Mouse (Mus musculus): Measurements from ENCODE around the gene Pced1b. TPM values are rescaled to one million over a fixed set of nuclear protein-coding genes. Genes with fewer than 3 reads are reported as not detected.

The Pced1b gene
- polyA plus RNA-seq, 1 experiment: 38.2 TPM

GRCm38 (mm10) chr15:97346897-97347296, 100.0 kb downstream of the Pced1b start:
- no peaks in the 10 kb centered on the region for H3K27me3 ChIP-seq (ENCODE audit: control insufficient read depth, insufficient read depth, low read length, poor library complexity, severe bottlenecking)
- no peaks in the 10 kb centered on the region for H3K36me3 ChIP-seq (ENCODE audit: control insufficient read depth, insufficient read depth, low read length, poor library complexity, severe bottlenecking)

DNA sequence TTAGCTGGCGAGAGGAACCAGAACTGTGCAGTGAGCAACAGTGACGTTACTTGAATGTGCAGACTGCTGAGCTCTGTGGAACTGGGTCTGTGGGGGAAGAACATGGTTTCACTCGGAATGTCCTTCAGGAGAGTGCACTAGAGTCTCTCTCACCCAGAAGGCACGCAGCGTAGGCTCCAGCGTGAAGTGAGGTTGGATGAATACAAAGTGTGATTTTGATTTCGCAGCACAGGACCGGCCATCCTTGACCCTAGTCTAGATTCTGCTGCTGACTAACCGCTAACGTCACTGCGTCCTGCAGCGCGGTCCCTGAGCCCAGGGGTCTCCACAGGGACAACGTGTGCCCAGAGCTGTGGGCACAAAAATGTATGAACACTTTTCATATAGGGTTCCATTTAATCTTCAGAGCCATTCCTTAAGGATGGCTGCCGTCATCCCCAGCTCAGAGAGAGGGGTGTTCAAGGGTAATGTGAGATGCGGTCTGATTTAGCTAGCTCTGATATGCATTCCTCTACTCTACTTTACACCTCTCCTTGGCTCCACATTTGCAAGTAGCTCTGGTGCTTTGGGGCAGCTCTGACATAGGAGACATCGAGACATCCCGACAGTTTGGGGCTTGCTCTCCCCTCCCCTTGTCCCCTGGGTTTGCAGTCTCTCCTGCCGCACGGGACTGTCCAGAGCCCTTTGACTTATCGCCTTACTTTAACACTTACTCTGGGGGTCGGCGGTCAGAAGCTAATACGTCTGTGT, 101.8 kb downstream of the Pced1b start:
- no peak overlapping the region for H3K4me3 ChIP-seq (ENCODE audit: low read depth, low read length)
- TF ChIP-seq CTCF (IDR thresholded peaks at IDR 0.05; ENCODE audit: low read depth, low read length) (no peak), EP300 (IDR thresholded peaks at IDR 0.05; ENCODE audit: insufficient read depth, low read depth, low read length) (no peak), POLR2A (IDR thresholded peaks at IDR 0.05; ENCODE audit: insufficient read depth, low read length) (no peak)
- H3K4me1 ChIP-seq (ENCODE audit: control insufficient read depth, insufficient read depth, low read length): peaks cover 12% of the 10 kb centered on the region
- no peaks in the 10 kb centered on the region for H3K36me3 ChIP-seq (ENCODE audit: control insufficient read depth, insufficient read depth, low read length, poor library complexity, severe bottlenecking)
- no peaks in the 10 kb centered on the region for H3K9me3 ChIP-seq (replicated peaks; ENCODE audit: control insufficient read depth, insufficient read depth, low read length, poor library complexity, severe bottlenecking)
- H3K27ac ChIP-seq (ENCODE audit: insufficient read depth, low read length): no peak overlapping the region
- no peak overlapping the region for H3K9ac ChIP-seq (ENCODE audit: low read depth, poor library complexity, severe bottlenecking)
- H3K27me3 ChIP-seq (ENCODE audit: control insufficient read depth, insufficient read depth, low read length, poor library complexity, severe bottlenecking): no peaks in the 10 kb centered on the region

More at GRCm38 (mm10) chr15:97346897-97347296, 100.0 kb downstream of the Pced1b start:
- TF ChIP-seq CTCF (IDR thresholded peaks at IDR 0.05; ENCODE audit: low read depth, low read length): no peak
- TF ChIP-seq POLR2A (IDR thresholded peaks at IDR 0.05; ENCODE audit: insufficient read depth, low read length): no peak
- no peak for TF ChIP-seq EP300 (IDR thresholded peaks at IDR 0.05; ENCODE audit: insufficient read depth, low read depth, low read length)
- Histone ChIP-seq H3K4me1 (ENCODE audit: control insufficient read depth, insufficient read depth, low read length) (peaks cover 12% of the 10 kb centered on the region), H3K9ac (ENCODE audit: low read depth, poor library complexity, severe bottlenecking) (no peak overlapping the region), H3K9me3 (replicated peaks; ENCODE audit: control insufficient read depth, insufficient read depth, low read length, poor library complexity, severe bottlenecking) (no peaks in the 10 kb centered on the region), H3K4me3 (ENCODE audit: low read depth, low read length) (no peak overlapping the region), H3K27ac (ENCODE audit: insufficient read depth, low read length) (no peak overlapping the region)

DNA sequence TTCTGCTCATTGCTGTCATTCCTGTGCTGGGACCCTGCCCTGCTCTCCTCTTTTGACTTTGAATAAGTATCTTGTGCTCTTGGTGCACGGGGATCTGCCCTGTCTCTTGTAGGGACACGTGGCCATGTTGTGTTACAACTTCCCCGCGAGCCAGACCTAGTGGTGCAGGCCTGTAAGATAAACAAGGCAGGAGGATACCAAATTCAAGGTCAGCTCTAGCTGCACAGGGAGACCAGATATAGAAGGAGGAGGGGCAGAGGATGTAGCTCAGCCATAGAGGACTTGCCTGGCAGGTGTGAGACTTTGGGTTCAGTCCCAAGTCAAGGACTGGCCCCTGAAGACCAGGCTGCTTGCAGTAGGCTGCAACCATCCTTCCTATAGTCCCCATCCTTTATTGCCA, 103.6 kb downstream of the Pced1b start:
- no peaks in the 10 kb centered on the region for H3K9me3 ChIP-seq (replicated peaks; ENCODE audit: control insufficient read depth, insufficient read depth, low read length, poor library complexity, severe bottlenecking)
- no peaks in the 10 kb centered on the region for H3K36me3 ChIP-seq (ENCODE audit: control insufficient read depth, insufficient read depth, low read length, poor library complexity, severe bottlenecking)
- H3K27me3 ChIP-seq (ENCODE audit: control insufficient read depth, insufficient read depth, low read length, poor library complexity, severe bottlenecking): no peaks in the 10 kb centered on the region
- H3K9ac ChIP-seq (ENCODE audit: low read depth, poor library complexity, severe bottlenecking): no peak overlapping the region
- no peak for TF ChIP-seq EP300 (IDR thresholded peaks at IDR 0.05; ENCODE audit: insufficient read depth, low read depth, low read length)
- peaks cover 10% of the 10 kb centered on the region for H3K4me1 ChIP-seq (ENCODE audit: control insufficient read depth, insufficient read depth, low read length)
- H3K4me3 ChIP-seq (ENCODE audit: low read depth, low read length): no peak overlapping the region
- no peak overlapping the region for H3K27ac ChIP-seq (ENCODE audit: insufficient read depth, low read length)

DNA sequence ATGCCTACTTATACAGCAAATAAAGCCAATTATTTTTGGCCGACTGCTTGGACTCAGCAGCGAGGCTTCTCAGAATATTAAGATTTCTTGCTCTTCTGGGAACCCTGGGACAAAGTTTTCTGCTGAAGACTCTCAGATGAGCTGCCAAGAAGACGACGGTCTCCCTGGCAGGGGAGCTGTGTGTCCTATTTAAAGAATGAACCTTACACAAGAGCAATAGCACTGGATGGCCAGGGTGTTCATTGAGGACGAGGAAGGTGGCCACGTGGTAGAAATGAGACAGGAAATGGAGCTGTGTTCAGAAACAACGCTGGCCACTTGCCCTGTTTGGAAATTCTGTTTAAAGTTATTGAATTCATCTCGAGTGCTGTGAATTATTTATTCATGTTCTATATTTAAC, 104.1 kb downstream of the Pced1b start:
- H3K4me1 ChIP-seq (ENCODE audit: control insufficient read depth, insufficient read depth, low read length): peaks cover 10% of the 10 kb centered on the region
- no peak overlapping the region for H3K27ac ChIP-seq (ENCODE audit: insufficient read depth, low read length)
- H3K9me3 ChIP-seq (replicated peaks; ENCODE audit: control insufficient read depth, insufficient read depth, low read length, poor library complexity, severe bottlenecking): no peaks in the 10 kb centered on the region
- no peaks in the 10 kb centered on the region for H3K27me3 ChIP-seq (ENCODE audit: control insufficient read depth, insufficient read depth, low read length, poor library complexity, severe bottlenecking)
- TF ChIP-seq EP300 (IDR thresholded peaks at IDR 0.05; ENCODE audit: insufficient read depth, low read depth, low read length): no peak
- no peak for TF ChIP-seq CTCF (IDR thresholded peaks at IDR 0.05; ENCODE audit: low read depth, low read length)
- no peak for TF ChIP-seq POLR2A (IDR thresholded peaks at IDR 0.05; ENCODE audit: insufficient read depth, low read length)
- no peak overlapping the region for H3K4me3 ChIP-seq (ENCODE audit: low read depth, low read length)
- H3K9ac ChIP-seq (ENCODE audit: low read depth, poor library complexity, severe bottlenecking): no peak overlapping the region
- no peaks in the 10 kb centered on the region for H3K36me3 ChIP-seq (ENCODE audit: control insufficient read depth, insufficient read depth, low read length, poor library complexity, severe bottlenecking)

- Histone ChIP-seq H3K4me3 (ENCODE audit: low read depth, low read length) (no peak overlapping the region), H3K9ac (ENCODE audit: low read depth, poor library complexity, severe bottlenecking) (no peak overlapping the region), H3K27ac (ENCODE audit: insufficient read depth, low read length) (no peak overlapping the region), H3K4me1 (ENCODE audit: control insufficient read depth, insufficient read depth, low read length) (peaks cover 10% of the 10 kb centered on the region), H3K27me3 (ENCODE audit: control insufficient read depth, insufficient read depth, low read length, poor library complexity, severe bottlenecking) (no peaks in the 10 kb centered on the region), H3K36me3 (ENCODE audit: control insufficient read depth, insufficient read depth, low read length, poor library complexity, severe bottlenecking) (no peaks in the 10 kb centered on the region), H3K9me3 (replicated peaks; ENCODE audit: control insufficient read depth, insufficient read depth, low read length, poor library complexity, severe bottlenecking) (no peaks in the 10 kb centered on the region)
- TF ChIP-seq EP300 (IDR thresholded peaks at IDR 0.05; ENCODE audit: insufficient read depth, low read depth, low read length) (no peak), CTCF (IDR thresholded peaks at IDR 0.05; ENCODE audit: low read depth, low read length) (no peak), POLR2A (IDR thresholded peaks at IDR 0.05; ENCODE audit: insufficient read depth, low read length) (no peak)
These were observed 104.8 kb downstream of the Pced1b start for GRCm38 (mm10) chr15:97351681-97352080.

- Histone ChIP-seq H3K4me1 (ENCODE audit: control insufficient read depth, insufficient read depth, low read length) (peaks cover 2% of the 10 kb centered on the region), H3K9me3 (replicated peaks; ENCODE audit: control insufficient read depth, insufficient read depth, low read length, poor library complexity, severe bottlenecking) (no peaks in the 10 kb centered on the region), H3K27ac (ENCODE audit: insufficient read depth, low read length) (no peak overlapping the region), H3K27me3 (ENCODE audit: control insufficient read depth, insufficient read depth, low read length, poor library complexity, severe bottlenecking) (no peaks in the 10 kb centered on the region), H3K9ac (ENCODE audit: low read depth, poor library complexity, severe bottlenecking) (no peak overlapping the region), H3K36me3 (ENCODE audit: control insufficient read depth, insufficient read depth, low read length, poor library complexity, severe bottlenecking) (no peaks in the 10 kb centered on the region), H3K4me3 (ENCODE audit: low read depth, low read length) (no peak overlapping the region)
- TF ChIP-seq CTCF (IDR thresholded peaks at IDR 0.05; ENCODE audit: low read depth, low read length): no peak
- TF ChIP-seq EP300 (IDR thresholded peaks at IDR 0.05; ENCODE audit: insufficient read depth, low read depth, low read length): no peak
- no peak for TF ChIP-seq POLR2A (IDR thresholded peaks at IDR 0.05; ENCODE audit: insufficient read depth, low read length)
These were observed 108.9 kb downstream of the Pced1b start for GRCm38 (mm10) chr15:97355676-97356303.
